Mouse (Mus musculus): Measurements from ENCODE around the gene Hnrnpa3. TPM values are rescaled to one million over a fixed set of nuclear protein-coding genes. Genes with fewer than 3 reads are reported as not detected.
A peak's percentile ranks its signal among the peaks of the same experiment; 100 is the strongest.
"Not testable (repeated sequence)": the region's sequence is repeated elsewhere in the genome, so short reads cannot be mapped to it uniquely, and the experiment has no call there.

Gene Hnrnpa3
- polyA plus RNA-seq (2016; fragmentation: Nextera tagmentation; extraction: Ambion mirVana), result 352 and 360 TPM in 2 replicates

DNA sequence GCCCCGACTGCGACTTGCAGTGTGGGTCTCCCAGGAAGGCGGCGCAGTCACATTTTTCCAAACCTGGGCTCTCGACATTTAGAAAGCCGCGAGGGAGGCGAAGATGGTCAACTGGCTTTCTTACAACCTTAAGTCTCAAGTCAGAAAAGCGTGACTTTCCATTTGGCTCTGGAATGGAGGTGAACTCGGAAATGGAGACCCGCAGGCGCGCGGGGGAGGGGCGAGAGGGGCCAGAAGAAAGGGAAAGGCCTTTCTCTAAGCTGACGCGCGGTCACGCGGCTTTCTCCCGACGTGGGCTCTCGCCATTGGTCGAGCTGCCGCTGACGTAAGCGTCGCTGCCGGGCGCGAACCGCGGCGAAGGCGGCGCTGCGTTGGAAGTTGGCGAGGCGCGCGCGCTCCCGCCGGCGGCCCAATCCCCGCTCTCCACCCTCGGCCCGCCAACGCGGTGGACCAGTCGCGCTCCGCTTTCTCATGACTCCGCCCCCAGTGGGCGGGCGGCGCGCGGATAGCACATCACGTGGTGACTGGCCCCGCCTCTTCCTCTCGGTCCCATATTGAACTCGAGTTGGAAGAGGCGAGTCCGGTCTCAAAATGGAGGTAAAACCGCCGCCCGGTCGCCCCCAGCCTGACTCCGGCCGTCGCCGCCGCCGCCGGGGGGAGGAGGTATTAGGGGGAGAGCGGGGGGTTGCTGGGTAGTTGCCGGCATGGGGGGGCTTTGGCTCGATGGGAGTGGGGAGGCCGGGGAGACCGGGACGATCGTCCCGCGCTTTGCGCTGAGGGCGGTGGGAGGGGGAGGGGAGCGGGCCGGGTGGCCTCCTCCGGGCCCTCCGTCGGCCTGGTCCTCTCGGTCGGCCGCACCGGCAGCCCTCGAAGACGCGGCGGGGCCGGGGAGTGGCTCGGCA is at the start of gene Hnrnpa3:
Gene Hnrnpa3, plus strand, starts transcription at position 535 of the 902 bp plus-strand sequence.
- H3K4me3 ChIP-seq, result peak within 1 kb of the TSS; percentile 94
- peak within 1 kb of the TSS; percentile 98 for H3K9ac ChIP-seq
- ATAC-seq (ENCODE audit: low FRiP score), result peak; percentile 96
- H3K27me3 ChIP-seq, result no peaks in the 10 kb centered on the region
- no peaks in the 10 kb centered on the region for H3K9me3 ChIP-seq (replicated peaks)
- peak within 1 kb of the TSS; percentile 96 for H3K27ac ChIP-seq
- H3K4me1 ChIP-seq, result peaks cover 20% of the 10 kb centered on the region
- WGBS, result under 1% methylated on average over 95 of the region's 102 CpGs
- H3K4me2 ChIP-seq (replicated peaks), result peak within 1 kb of the TSS; percentile 86
- H3K36me3 ChIP-seq, result peaks cover 17% of the 10 kb centered on the region

DNA sequence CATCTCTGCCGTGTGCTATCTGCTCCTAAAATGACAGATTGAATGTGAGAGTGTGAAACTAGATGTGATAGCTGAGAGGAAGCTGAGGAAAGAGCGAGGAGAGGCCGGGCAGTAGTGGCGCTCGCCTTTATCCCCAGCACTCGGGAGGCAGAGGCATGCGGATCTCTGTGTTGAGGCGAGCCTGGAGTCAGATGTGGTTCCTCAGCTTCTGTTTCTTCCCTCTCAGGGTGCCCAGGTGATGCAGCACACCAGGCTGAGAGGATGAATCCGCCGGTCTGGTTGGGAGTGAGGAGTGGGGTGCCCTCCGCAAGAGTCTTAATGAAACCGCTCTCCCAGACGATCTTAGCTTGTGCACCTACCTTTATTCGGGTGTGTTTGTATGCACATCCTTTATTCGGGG is 49.1 kb upstream of the Hnrnpa3 start:
- no peaks in the 10 kb centered on the region for H3K36me3 ChIP-seq
- H3K9me3 ChIP-seq (replicated peaks), result no peaks in the 10 kb centered on the region
- WGBS, result 69% methylated on average over 15 of the region's 15 CpGs
- H3K4me2 ChIP-seq (replicated peaks), result peak overlapping the region; percentile 49
- no peak overlapping the region for H3K9ac ChIP-seq
- peaks cover 11% of the 10 kb centered on the region for H3K4me1 ChIP-seq
- no peak for ATAC-seq (ENCODE audit: low FRiP score)
- peak overlapping the region; percentile 26; the same call in 1 of the 2 replicates for H3K4me3 ChIP-seq
- no peak overlapping the region for H3K27ac ChIP-seq
- H3K27me3 ChIP-seq, result peaks cover 29% of the 10 kb centered on the region

DNA sequence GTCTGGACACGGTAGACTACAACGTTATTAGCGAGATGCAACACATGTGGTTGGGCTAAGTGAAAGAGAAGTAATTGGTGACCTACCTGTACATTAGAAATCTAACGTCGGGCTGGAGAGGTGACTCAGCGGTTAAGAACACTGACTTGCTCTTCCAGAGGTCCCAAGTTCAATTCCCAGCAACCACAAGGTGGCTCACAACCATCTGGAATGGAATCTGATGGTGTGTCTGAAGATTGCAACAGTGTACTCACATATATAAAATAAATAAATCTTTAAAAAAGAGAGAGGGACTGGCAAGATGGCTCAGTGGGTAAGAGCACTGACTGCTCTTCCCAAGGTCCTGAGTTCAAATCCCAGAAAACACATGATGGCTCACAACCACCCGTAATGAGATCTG is 48.5 kb upstream of the Hnrnpa3 start:
- Histone ChIP-seq H3K27me3 (peaks cover 29% of the 10 kb centered on the region), H3K4me1 (peaks cover 11% of the 10 kb centered on the region)
- not testable (repeated sequence) for H3K4me2 ChIP-seq (replicated peaks); H3K9me3 ChIP-seq (replicated peaks); H3K36me3 ChIP-seq; H3K27ac ChIP-seq; H3K4me3 ChIP-seq; H3K9ac ChIP-seq; ATAC-seq (ENCODE audit: low FRiP score)
- WGBS, result 90% methylated on average over 7 of the region's 7 CpGs

DNA sequence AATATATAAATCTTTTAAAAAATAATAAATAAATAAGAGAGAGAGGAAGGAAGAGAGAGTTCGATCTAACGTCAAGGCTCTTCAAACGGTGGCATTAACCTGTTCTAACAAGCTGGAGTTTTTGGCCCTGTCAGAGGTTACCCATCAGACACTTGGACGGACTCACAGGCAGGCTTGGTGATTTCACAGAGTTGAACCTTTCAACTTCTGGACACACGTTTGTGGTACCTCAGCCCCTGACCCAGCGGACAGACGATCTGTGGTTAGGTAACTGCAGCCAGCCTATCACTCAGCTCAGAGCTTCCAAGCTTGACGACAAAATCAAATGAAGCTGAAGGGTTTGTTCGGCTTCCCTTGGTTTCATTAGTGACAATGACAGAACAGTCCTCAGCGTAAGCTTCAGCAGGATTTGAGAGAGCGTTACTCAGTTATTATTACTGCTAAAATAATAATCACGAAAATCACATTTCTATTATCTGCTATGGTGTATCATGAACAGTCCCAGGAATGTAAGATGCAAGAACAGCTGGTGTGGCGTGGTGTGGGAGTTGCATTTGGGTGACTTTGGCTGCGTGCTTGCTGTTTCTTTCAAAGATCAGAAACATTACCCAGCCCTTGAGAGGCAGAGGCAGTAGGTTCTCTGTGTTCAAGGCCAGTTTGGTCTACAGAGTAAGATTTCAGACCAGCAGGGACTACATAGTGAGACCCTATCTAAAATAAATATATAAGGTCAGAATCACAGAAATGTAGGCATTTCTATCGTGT is 47.8 kb upstream of the Hnrnpa3 start:
- ATAC-seq (ENCODE audit: low FRiP score), result no peak
- no peak overlapping the region for H3K4me2 ChIP-seq (replicated peaks)
- no peak overlapping the region for H3K4me3 ChIP-seq
- no peak overlapping the region for H3K27ac ChIP-seq
- 84% methylated on average over 15 of the region's 15 CpGs for WGBS
- H3K9ac ChIP-seq, result no peak overlapping the region
- peaks cover 11% of the 10 kb centered on the region for H3K4me1 ChIP-seq
- peaks cover 29% of the 10 kb centered on the region for H3K27me3 ChIP-seq
- H3K36me3 ChIP-seq, result no peaks in the 10 kb centered on the region
- H3K9me3 ChIP-seq (replicated peaks), result no peaks in the 10 kb centered on the region

DNA sequence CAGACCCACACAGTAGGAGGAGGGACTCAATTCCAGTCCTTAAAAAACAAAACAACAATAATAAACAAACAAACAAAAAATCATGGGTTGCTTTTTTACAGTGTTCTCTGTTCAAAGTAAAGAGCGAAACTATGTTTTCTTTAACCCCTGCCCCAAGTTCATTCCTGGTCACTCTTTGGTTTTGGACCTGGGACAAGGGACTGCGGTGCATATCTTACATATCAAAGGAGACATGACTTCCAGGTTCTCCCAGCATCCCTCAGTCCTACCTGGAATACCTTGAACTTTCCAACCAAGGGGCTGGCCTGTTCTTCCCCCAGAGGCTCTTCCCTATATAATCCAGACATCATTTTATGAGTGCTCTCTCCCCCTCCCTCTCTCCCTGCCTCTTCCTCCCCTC is 47.1 kb upstream of the Hnrnpa3 start:
- no peaks in the 10 kb centered on the region for H3K9me3 ChIP-seq (replicated peaks)
- no peaks in the 10 kb centered on the region for H3K36me3 ChIP-seq
- no peak for ATAC-seq (ENCODE audit: low FRiP score)
- peaks cover 29% of the 10 kb centered on the region for H3K27me3 ChIP-seq
- H3K27ac ChIP-seq, result no peak overlapping the region
- no peak overlapping the region for H3K4me3 ChIP-seq
- H3K4me1 ChIP-seq, result peaks cover 11% of the 10 kb centered on the region
- 87% methylated on average over 2 of the region's 2 CpGs for WGBS
- no peak overlapping the region for H3K9ac ChIP-seq
- no peak overlapping the region for H3K4me2 ChIP-seq (replicated peaks)

DNA sequence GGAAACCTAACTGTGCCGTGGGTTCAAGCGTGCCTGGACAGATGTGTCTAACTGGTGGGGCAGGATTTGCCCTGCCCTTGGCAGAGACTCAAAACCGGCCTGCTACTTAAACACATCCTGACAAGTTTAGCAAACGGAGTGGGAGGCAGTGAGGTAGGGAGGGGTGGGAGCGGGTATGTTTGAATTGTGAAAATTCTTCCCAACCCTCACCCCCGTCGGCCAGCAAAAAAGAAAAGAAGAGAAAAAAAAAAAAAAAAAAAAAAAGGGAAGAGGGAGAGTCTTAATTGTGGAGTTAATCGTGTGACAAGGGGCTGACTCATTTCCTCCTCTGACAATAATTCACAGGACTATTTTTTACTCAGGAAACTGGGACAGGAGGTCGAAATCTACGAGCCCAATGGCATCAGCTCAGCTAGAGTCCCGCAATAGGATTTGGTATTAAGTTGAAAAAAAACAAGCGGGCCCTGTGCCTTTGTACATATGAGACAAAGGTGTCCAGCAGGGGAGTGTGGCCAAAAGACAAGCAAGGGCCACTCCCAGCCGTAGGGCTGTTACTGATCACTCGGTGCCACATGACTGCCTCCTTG is 46.0 kb upstream of the Hnrnpa3 start:
- no peaks in the 10 kb centered on the region for H3K9me3 ChIP-seq (replicated peaks)
- 25% methylated on average over 14 of the region's 14 CpGs for WGBS
- ATAC-seq (ENCODE audit: low FRiP score), result no peak
- H3K9ac ChIP-seq, result no peak overlapping the region
- H3K27ac ChIP-seq, result no peak overlapping the region
- H3K4me1 ChIP-seq, result peaks cover 11% of the 10 kb centered on the region
- no peaks in the 10 kb centered on the region for H3K36me3 ChIP-seq
- H3K27me3 ChIP-seq, result peaks cover 22% of the 10 kb centered on the region
- no peak overlapping the region for H3K4me2 ChIP-seq (replicated peaks)
- H3K4me3 ChIP-seq, result no peak overlapping the region

DNA sequence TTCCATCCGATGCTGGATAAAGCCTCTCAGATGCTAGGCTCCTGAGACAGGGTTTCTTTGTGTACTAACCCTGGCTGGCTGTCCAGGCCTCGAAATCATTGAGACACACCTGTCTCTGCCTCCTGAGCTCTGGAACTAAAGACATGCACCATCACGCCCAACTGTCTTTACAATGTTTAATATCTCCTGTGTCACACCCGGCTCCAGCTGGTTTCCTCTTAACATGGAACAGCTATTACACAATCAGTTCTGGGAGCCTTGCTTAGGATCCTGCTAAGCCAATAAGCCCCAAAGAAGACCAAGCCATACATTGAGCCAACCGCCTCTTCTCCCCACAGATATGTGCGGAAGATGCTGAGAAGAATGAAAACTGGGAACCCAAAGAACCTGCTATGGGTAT is 44.5 kb upstream of the Hnrnpa3 start:
- Histone ChIP-seq H3K36me3 (no peaks in the 10 kb centered on the region), H3K27ac (no peak overlapping the region), H3K9ac (no peak overlapping the region), H3K4me1 (peaks cover 7% of the 10 kb centered on the region), H3K4me2 (replicated peaks) (no peak overlapping the region), H3K27me3 (peaks cover 11% of the 10 kb centered on the region), H3K4me3 (no peak overlapping the region), H3K9me3 (replicated peaks) (no peaks in the 10 kb centered on the region)
- 88% methylated on average over 6 of the region's 6 CpGs for WGBS
- no peak for ATAC-seq (ENCODE audit: low FRiP score)

DNA sequence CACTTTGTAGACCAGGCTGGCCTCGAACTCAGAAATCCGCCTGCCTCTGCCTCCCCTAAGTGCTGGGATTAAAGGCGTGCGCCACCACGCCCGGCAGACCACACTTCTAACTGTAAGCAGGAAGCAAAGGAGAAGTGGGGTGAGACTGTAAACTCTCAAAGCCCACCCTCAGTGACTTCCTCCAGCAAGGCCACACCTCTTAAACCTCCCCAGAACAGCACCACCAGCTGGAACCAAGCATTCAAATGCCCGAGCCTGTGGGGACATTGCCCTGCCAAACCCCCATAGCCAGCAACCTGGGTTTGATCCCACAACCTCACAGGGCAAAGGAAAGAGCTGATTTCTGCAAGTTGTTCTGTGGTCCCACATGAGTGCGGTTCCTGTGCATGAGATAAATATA is 42.1 kb upstream of the Hnrnpa3 start:
- no peak overlapping the region for H3K4me3 ChIP-seq
- H3K27me3 ChIP-seq, result no peaks in the 10 kb centered on the region
- 92% methylated on average over 8 of the region's 8 CpGs for WGBS
- H3K4me2 ChIP-seq (replicated peaks), result no peak overlapping the region
- H3K36me3 ChIP-seq, result no peaks in the 10 kb centered on the region
- no peak for ATAC-seq (ENCODE audit: low FRiP score)
- peaks cover 4% of the 10 kb centered on the region for H3K4me1 ChIP-seq
- H3K9ac ChIP-seq, result no peak overlapping the region
- no peak overlapping the region for H3K27ac ChIP-seq
- no peaks in the 10 kb centered on the region for H3K9me3 ChIP-seq (replicated peaks)

DNA sequence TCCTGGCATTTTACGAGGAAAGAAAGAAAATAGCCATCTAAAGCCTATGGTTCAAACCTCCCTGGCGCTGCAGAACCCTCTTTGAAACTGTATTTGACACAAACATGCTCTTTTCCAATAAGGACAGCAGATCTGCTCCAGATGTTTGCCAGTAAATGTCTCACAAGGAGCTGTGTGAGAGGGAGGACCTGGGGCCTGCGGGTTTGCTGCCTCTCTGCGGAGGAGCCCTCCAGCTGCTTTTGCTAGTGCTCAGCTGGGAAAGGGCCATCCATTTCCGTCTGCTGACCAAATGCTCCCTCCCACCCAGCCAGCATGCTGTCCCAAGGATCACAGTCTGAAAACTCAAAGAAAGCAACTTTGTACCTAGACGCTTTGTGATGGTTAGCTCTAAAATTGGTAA is 40.3 kb upstream of the Hnrnpa3 start:
- Histone ChIP-seq H3K36me3 (no peaks in the 10 kb centered on the region), H3K4me2 (replicated peaks) (no peak overlapping the region), H3K4me1 (no peaks in the 10 kb centered on the region), H3K9ac (no peak overlapping the region), H3K27ac (no peak overlapping the region), H3K9me3 (replicated peaks) (no peaks in the 10 kb centered on the region), H3K27me3 (no peaks in the 10 kb centered on the region), H3K4me3 (no peak overlapping the region)
- 52% methylated on average over 6 of the region's 6 CpGs for WGBS
- no peak for ATAC-seq (ENCODE audit: low FRiP score)

DNA sequence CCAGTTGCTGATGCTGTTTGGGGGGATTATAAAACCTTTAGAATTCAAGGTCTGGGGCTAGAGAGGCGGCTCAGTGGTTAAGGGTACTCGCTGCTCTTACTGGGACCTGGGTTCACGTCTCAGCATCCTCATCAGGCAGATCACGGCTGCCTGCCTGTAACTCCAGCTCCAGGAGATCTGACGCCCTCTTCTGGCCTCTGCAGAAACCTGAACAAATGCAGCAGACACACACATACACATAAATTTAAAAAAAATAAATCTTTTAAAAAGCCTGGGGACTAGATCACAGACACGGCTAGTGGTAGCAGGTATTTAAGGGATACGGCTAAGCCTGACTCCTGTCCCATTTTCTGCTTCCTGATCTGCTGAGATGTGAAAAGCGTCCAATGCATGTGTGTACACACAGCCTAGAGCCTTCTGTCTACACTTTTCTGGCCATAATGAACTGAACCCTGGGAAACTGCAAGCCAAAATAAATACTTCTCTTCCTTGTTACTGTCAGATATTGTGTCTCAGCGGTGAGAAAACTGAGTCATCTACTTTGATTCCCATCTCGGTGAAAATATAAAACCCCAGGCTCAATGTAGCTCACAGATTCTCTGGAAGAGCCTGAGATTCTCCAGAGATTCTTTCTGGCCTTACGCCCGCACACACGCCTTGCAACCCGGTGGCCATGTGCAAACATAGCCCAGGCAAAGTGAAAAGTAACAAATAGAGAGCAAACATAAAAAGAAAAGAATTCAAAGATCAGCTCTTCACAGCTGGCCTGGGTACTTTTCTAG is 37.0 kb upstream of the Hnrnpa3 start:
- H3K4me1 ChIP-seq, result no peaks in the 10 kb centered on the region
- no peak for ATAC-seq (ENCODE audit: low FRiP score)
- H3K9me3 ChIP-seq (replicated peaks), result no peaks in the 10 kb centered on the region
- no peak overlapping the region for H3K4me3 ChIP-seq
- WGBS, result 85% methylated on average over 14 of the region's 14 CpGs
- H3K36me3 ChIP-seq, result no peaks in the 10 kb centered on the region
- no peaks in the 10 kb centered on the region for H3K27me3 ChIP-seq
- H3K27ac ChIP-seq, result no peak overlapping the region
- H3K4me2 ChIP-seq (replicated peaks), result no peak overlapping the region
- H3K9ac ChIP-seq, result no peak overlapping the region

DNA sequence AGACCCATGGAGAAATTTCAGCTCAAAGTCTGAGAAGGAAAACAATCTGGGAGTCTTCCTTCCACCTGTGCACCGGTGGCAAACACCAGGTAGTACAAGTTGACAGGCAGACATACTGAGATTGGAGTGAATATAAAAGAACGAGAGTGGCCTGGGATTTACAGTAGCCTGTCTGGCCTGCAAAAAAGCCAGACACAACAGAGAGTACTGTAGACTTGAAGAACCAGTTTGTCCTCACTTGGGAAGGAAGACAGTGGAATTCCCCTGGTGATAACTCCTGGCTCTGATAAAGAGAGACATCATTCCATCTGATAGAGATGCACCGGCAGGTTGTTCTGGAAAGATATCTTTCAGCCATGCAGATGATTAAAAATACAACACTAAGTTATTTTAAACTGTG is 34.0 kb upstream of the Hnrnpa3 start:
- 84% methylated on average over 3 of the region's 3 CpGs for WGBS
- no peaks in the 10 kb centered on the region for H3K36me3 ChIP-seq
- H3K27ac ChIP-seq, result no peak overlapping the region
- H3K4me3 ChIP-seq, result no peak overlapping the region
- no peak overlapping the region for H3K9ac ChIP-seq
- no peaks in the 10 kb centered on the region for H3K4me1 ChIP-seq
- H3K9me3 ChIP-seq (replicated peaks), result no peaks in the 10 kb centered on the region
- H3K27me3 ChIP-seq, result no peaks in the 10 kb centered on the region
- no peak for ATAC-seq (ENCODE audit: low FRiP score)
- H3K4me2 ChIP-seq (replicated peaks), result no peak overlapping the region
